Mouse (Mus musculus) ES-Bruce4 (cell line): ENCODE data around the gene Tmco4.

ENCODE experiments used
- CTCF ChIP-seq: IDR thresholded peaks from one replicate; pipeline ENCODE4 v1.8.1; 2011; ENCODE audit warnings: low read depth, low read length
- EP300 ChIP-seq: IDR thresholded peaks from 2 replicates; pipeline ENCODE4 v1.6.1; 2011; ENCODE audit warnings: low read depth, low read length; ENCODE audit not compliant: insufficient read depth
- POLR2A ChIP-seq: IDR thresholded peaks from one replicate; pipeline ENCODE4 v1.8.1; 2011; ENCODE audit warnings: low read length; ENCODE audit not compliant: insufficient read depth

GRCm38 (mm10) chr4:139040084-139040839 lies 67.6 kb downstream of the Tmco4 start:
- TF ChIP-seq POLR2A, result no peak
- TF ChIP-seq CTCF, result no peak
- TF ChIP-seq EP300, result no peak
